Mouse (Mus musculus): Measurements from ENCODE around the gene Tacc2.

- TF ChIP-seq CTCF (IDR thresholded peaks at IDR 0.05; ENCODE audit: low read depth, low read length) (0 out of 2 replicates have a peak, but pooled peaks have one; percentile 5), POLR2A (IDR thresholded peaks at IDR 0.05; ENCODE audit: extremely low read depth, insufficient read depth, low read length) (no peak)
Measured at GRCm38 (mm10) chr7:130734195-130734787, 157.1 kb downstream of the Tacc2 start.

All from liver, adult 2 months (tissue).